Mouse (Mus musculus): ENCODE data around the gene Gm15085. TPM values are rescaled to one million over a fixed set of nuclear protein-coding genes. Genes with fewer than 3 reads are reported as not detected.
"Not testable (repeated sequence)": the region's sequence is repeated elsewhere in the genome, so short reads cannot be mapped to it uniquely, and the experiment has no call there.

Gene Gm15085
- total RNA-seq (2021) = not detected
- long read RNA-seq, experiment 1 = 0 reads
- long read RNA-seq, experiment 2 = 0 reads

GRCm38 (mm10) chrX:149447317-149447716 is at the start of gene Gm15085:
Gene Gm15085, plus strand, starts transcription at chrX:149447617.
- not testable (repeated sequence) for DNase-seq (ENCODE audit: low spot score in 2 of 2)

Other genes starting within 250 kb of the Gm15085 start
- gene Gm15093, start 175.2 kb upstream of the Gm15085 start, total RNA-seq (2021) = not detected
- not detected for gene Gm10439, start 147.0 kb downstream of the Gm15085 start, total RNA-seq (2021)

Measured in adrenal gland, postnatal 4 days (tissue).